Mouse (Mus musculus) neural tube, embryonic 13.5 days (tissue): Measurements from ENCODE around the gene Gm16451. TPM values are rescaled to one million over a fixed set of nuclear protein-coding genes. Genes with fewer than 3 reads are reported as not detected.
"Not testable (repeated sequence)": the region's sequence is repeated elsewhere in the genome, so short reads cannot be mapped to it uniquely, and the experiment has no call there.

Source experiments
- ATAC-seq: fragments of 200-750 bp; cut with Nextera tagmentation; 2 replicates; pipeline ENCODE4 v1.8.0; 2017; ENCODE audit warnings: low read depth, mild to moderate bottlenecking, moderate TSS enrichment, moderate library complexity
- H3K27ac ChIP-seq: fragments of 300-500 bp; sonication (generic); replicated peaks from 2 replicates; pipeline ENCODE4 v1.5.1; 2015; ENCODE audit warnings: moderate library complexity, mild to moderate bottlenecking, inconsistent platforms
- H3K27me3 ChIP-seq: fragments of 300-500 bp; sonication (generic); 2 replicates; pipeline ENCODE4 v1.6.1; 2015; ENCODE audit warnings: mild to moderate bottlenecking, inconsistent platforms
- H3K36me3 ChIP-seq: fragments of 300-500 bp; sonication (generic); 2 replicates; pipeline ENCODE4 v1.6.1; 2015; ENCODE audit warnings: mild to moderate bottlenecking, inconsistent platforms
- H3K4me1 ChIP-seq: fragments of 300-500 bp; sonication (generic); replicated peaks from 2 replicates; pipeline ENCODE4 v1.6.1; 2015; ENCODE audit warnings: inconsistent platforms
- H3K4me2 ChIP-seq: fragments of 300-500 bp; sonication (generic); 2 replicates; pipeline ENCODE4 v1.6.1; 2015; ENCODE audit warnings: inconsistent platforms, mild to moderate bottlenecking, moderate library complexity
- H3K4me3 ChIP-seq: fragments of 300-500 bp; sonication (generic); 2 replicates; pipeline ENCODE4 v1.5.1; 2015; ENCODE audit warnings: mild to moderate bottlenecking, inconsistent platforms
- H3K9ac ChIP-seq: fragments of 300-500 bp; sonication (generic); 2 replicates; pipeline ENCODE4 v1.6.1; 2015; ENCODE audit warnings: moderate library complexity, mild to moderate bottlenecking, inconsistent platforms
- H3K9me3 ChIP-seq: fragments of 300-500 bp; sonication (generic); 2 replicates; pipeline ENCODE4 v1.6.1; 2016; ENCODE audit warnings: inconsistent platforms
- WGBS: fragments of 180-500 bp; shearing (Covaris S2); methylation state at CpG from one replicate; pipeline ENCODE4 v1.1.7; 2015; 5-methylcytosine and 5-hydroxymethylcytosine counted together
- polyA plus RNA-seq: library from polyadenylated mRNA; unstranded; fragments of >200 nt; fragmentation: Nextera tagmentation; extraction: Ambion mirVana; gene quantifications from 2 replicates; pipeline ENCODE4 v1.2.1, GENCODE M21; 2015

Gene Gm16451
- not detected in 2 replicates for polyA plus RNA-seq

GRCm38 (mm10) chr7:22118145-22118544 is at the start of gene Gm16451:
TSS of gene Gm16451 (minus strand) at chr7:22118245.
- H3K4me1 ChIP-seq, result not testable (repeated sequence)
- no CpG with 5 or more reads among the region's 2 CpGs for WGBS

GRCm38 (mm10) chr7:22163935-22164334 is 45.9 kb upstream of the Gm16451 start, which contains the start of gene Vmn1r142:
TSS of gene Vmn1r142 (minus strand) at chr7:22164035.
- no CpG with 5 or more reads among the region's 3 CpGs for WGBS
- H3K4me3 ChIP-seq, H3K4me2 ChIP-seq, H3K27me3 ChIP-seq, H3K27ac ChIP-seq, H3K9ac ChIP-seq, H3K4me1 ChIP-seq, H3K36me3 ChIP-seq, ATAC-seq, H3K9me3 ChIP-seq: not testable (repeated sequence)

More at GRCm38 (mm10) chr7:22118145-22118544, at the start of gene Gm16451:
- H3K4me2 ChIP-seq, H3K27me3 ChIP-seq, H3K9ac ChIP-seq, H3K9me3 ChIP-seq, H3K36me3 ChIP-seq, H3K27ac ChIP-seq, H3K4me3 ChIP-seq, ATAC-seq: not testable (repeated sequence)

- not testable (repeated sequence) for H3K27ac ChIP-seq, H3K9me3 ChIP-seq, H3K27me3 ChIP-seq, H3K36me3 ChIP-seq, H3K9ac ChIP-seq, H3K4me2 ChIP-seq, ATAC-seq, H3K4me1 ChIP-seq, H3K4me3 ChIP-seq
- WGBS, result no CpG with 5 or more reads among the region's 5 CpGs
These were observed 16.6 kb upstream of the Gm16451 start, which contains the start of gene Gm10666 for GRCm38 (mm10) chr7:22134641-22135040. TSS of gene Gm10666 (minus strand) at chr7:22134741.

GRCm38 (mm10) chr7:22068757-22069156 is 49.3 kb downstream of the Gm16451 start, which contains the start of gene Vmn1r139:
TSS of gene Vmn1r139 (plus strand) at chr7:22069057.
- H3K4me3 ChIP-seq, H3K9me3 ChIP-seq, H3K9ac ChIP-seq, H3K4me1 ChIP-seq, H3K27ac ChIP-seq, H3K27me3 ChIP-seq, H3K36me3 ChIP-seq, ATAC-seq, H3K4me2 ChIP-seq: not testable (repeated sequence)
- no CpG with 5 or more reads among the region's 7 CpGs for WGBS

Other genes with a start within 250 kb of the Gm16451 start
- not detected in 2 replicates for gene Gm5891, start 197.0 kb downstream of the Gm16451 start, polyA plus RNA-seq
- gene Vmn1r137, start 123.7 kb downstream of the Gm16451 start, polyA plus RNA-seq, result not detected in 2 replicates
- not detected in 2 replicates for gene Vmn1r138, start 89.3 kb downstream of the Gm16451 start, polyA plus RNA-seq
- not detected in 2 replicates for gene Gm6176, start 61.9 kb downstream of the Gm16451 start, polyA plus RNA-seq
- gene Vmn1r139, start 49.2 kb downstream of the Gm16451 start, polyA plus RNA-seq, result not detected in 2 replicates
- gene Gm10666, start 16.5 kb upstream of the Gm16451 start, polyA plus RNA-seq, result not detected in 2 replicates
- not detected in 2 replicates for gene Vmn1r142, start 45.8 kb upstream of the Gm16451 start, polyA plus RNA-seq
- gene Vmn1r143, start 71.1 kb upstream of the Gm16451 start, polyA plus RNA-seq, result not detected in 2 replicates
- gene Gm8653, start 83.0 kb upstream of the Gm16451 start, polyA plus RNA-seq, result not detected in 2 replicates
- gene Gm8453, start 111.2 kb upstream of the Gm16451 start, polyA plus RNA-seq, result not detected in 2 replicates
- gene Gm4187, start 211.5 kb upstream of the Gm16451 start, polyA plus RNA-seq, result not detected in 2 replicates